Mouse (Mus musculus) midbrain, embryonic 11.5 days (tissue): ENCODE results near the gene Apc2. TPM values are rescaled to one million over a fixed set of nuclear protein-coding genes. Genes with fewer than 3 reads are reported as not detected.

Experiments
- ATAC-seq: fragments of 200-750 bp; cut with Nextera tagmentation; 2 replicates; pipeline ENCODE4 v1.8.0; 2017; ENCODE audit warnings: moderate TSS enrichment, moderate library complexity; ENCODE audit not compliant: low FRiP score
- DNase-seq: peaks from one replicate; pipeline ENCODE4 v3.0.0; 2015; ENCODE audit warnings: low spot score; ENCODE audit errors: missing footprints
- H3K27ac ChIP-seq: fragments of 300-500 bp; sonication (generic); 2 replicates; pipeline ENCODE4 v1.5.1; 2014; ENCODE audit warnings: low read depth, low read length
- H3K27me3 ChIP-seq: fragments of 300-500 bp; sonication (generic); 2 replicates; pipeline ENCODE4 v1.6.1; 2014; ENCODE audit warnings: mild to moderate bottlenecking, low read length, moderate library complexity, mixed read lengths; ENCODE audit not compliant: control insufficient read depth, insufficient read depth
- H3K36me3 ChIP-seq: fragments of 300-500 bp; sonication (generic); 2 replicates; pipeline ENCODE4 v1.6.1; 2014; ENCODE audit warnings: mild to moderate bottlenecking, low read length, moderate library complexity, mixed read lengths; ENCODE audit not compliant: control insufficient read depth, insufficient read depth
- H3K4me1 ChIP-seq: fragments of 300-500 bp; sonication (generic); 2 replicates; pipeline ENCODE4 v1.6.1; 2014; ENCODE audit warnings: low read length; ENCODE audit not compliant: control insufficient read depth, insufficient read depth
- H3K4me2 ChIP-seq: fragments of 300-500 bp; sonication (generic); 2 replicates; pipeline ENCODE4 v1.6.1; 2014; ENCODE audit warnings: mild to moderate bottlenecking, moderate library complexity
- H3K4me3 ChIP-seq: fragments of 300-500 bp; sonication (generic); 2 replicates; pipeline ENCODE4 v1.5.1; 2014; ENCODE audit warnings: low read depth, low read length
- H3K9ac ChIP-seq: fragments of 300-500 bp; sonication (generic); 2 replicates; pipeline ENCODE4 v1.6.1; 2014; ENCODE audit warnings: low read length
- H3K9me3 ChIP-seq: fragments of 300-500 bp; sonication (generic); 2 replicates; pipeline ENCODE4 v1.6.1; 2016; ENCODE audit warnings: low read length; ENCODE audit not compliant: control insufficient read depth
- WGBS: fragments of 180-500 bp; shearing (Covaris S2); extraction: QIAGEN DNeasy Blood & Tissue Kit; methylation state at CpG from one replicate; pipeline ENCODE4 v1.1.7; 2014; 5-methylcytosine and 5-hydroxymethylcytosine counted together
- polyA plus RNA-seq: library from polyadenylated mRNA; unstranded; fragments of >200 nt; fragmentation: Nextera tagmentation; extraction: Ambion mirVana; gene quantifications from 2 replicates; pipeline ENCODE4 v1.2.1, GENCODE M21; 2014

Gene Apc2
- polyA plus RNA-seq, 1 experiment from 2014 or later: 63.4 TPM

GRCm38 (mm10) chr10:80271870-80272585 lies 23.7 kb upstream of the Apc2 start:
- Histone ChIP-seq H3K4me1 (peaks cover 19% of the 10 kb centered on the region), H3K9me3 (no peaks in the 10 kb centered on the region), H3K4me3 (no peak overlapping the region), H3K9ac (no peak overlapping the region), H3K36me3 (peaks cover 13% of the 10 kb centered on the region), H3K27me3 (no peaks in the 10 kb centered on the region), H3K4me2 (no peak overlapping the region), H3K27ac (no peak overlapping the region)
- DNase-seq (no peak), ATAC-seq (no peak)
- WGBS: 89% methylated on average over 8 of the region's 8 CpGs

DNA sequence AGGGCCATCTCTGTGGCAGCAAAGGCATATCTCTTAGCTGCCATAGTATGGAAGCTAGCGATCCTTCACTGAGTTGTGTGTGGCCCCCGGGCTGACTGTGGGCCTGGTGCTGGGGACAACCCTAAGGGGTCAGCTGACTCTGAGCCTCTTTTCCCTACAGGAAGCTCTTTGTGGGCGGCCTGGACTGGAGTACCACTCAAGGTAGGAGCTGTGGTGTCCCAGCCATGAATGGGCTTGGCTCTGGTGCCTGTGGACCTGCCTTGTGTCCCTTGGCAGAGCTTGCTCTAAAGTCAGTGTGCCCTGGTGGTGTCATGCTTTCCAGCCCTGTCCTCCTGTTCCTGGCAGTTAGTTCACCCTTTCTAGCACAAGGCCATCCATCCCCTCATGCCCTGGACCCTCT lies 21.9 kb upstream of the Apc2 start:
- Histone ChIP-seq H3K9me3 (no peaks in the 10 kb centered on the region), H3K4me3 (no peak overlapping the region)
- ATAC-seq: no peak

DNA sequence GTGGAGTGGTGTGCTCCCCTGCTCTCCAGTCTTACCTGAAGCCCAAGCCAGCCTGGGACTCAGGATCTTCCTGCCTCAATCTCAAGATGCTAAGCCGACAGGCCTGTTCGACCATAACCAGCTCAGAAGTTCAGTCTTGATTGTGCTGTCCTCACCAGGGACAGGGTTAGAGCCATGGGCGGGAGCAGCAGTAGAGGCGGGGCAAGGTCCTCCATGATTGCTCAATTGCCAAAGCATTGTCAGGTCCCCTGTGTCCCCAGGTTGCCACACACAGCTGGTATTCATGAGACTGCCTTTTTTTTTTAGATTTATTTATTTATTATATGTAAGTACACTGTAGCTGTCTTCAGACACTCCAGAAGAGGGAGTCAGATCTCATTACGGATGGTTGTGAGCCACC lies 19.5 kb upstream of the Apc2 start:
- H3K4me2 ChIP-seq: no peak overlapping the region
- no peaks in the 10 kb centered on the region for H3K4me1 ChIP-seq
- WGBS: 89% methylated on average over 5 of the region's 5 CpGs
- no peak overlapping the region for H3K4me3 ChIP-seq
- H3K27me3 ChIP-seq: no peaks in the 10 kb centered on the region
- no peak overlapping the region for H3K27ac ChIP-seq
- no peak for DNase-seq
- H3K9ac ChIP-seq: no peak overlapping the region
- ATAC-seq: no peak
- no peaks in the 10 kb centered on the region for H3K9me3 ChIP-seq
- H3K36me3 ChIP-seq: peaks cover 37% of the 10 kb centered on the region

More for the DNA sequence above, 21.9 kb upstream of the Apc2 start:
- WGBS: 94% methylated on average over 3 of the region's 3 CpGs
- H3K36me3 ChIP-seq: peaks cover 28% of the 10 kb centered on the region
- H3K27ac ChIP-seq: no peak overlapping the region
- H3K9ac ChIP-seq: no peak overlapping the region
- no peak for DNase-seq
- H3K27me3 ChIP-seq: no peaks in the 10 kb centered on the region
- no peak overlapping the region for H3K4me2 ChIP-seq
- peaks cover 6% of the 10 kb centered on the region; the same call in 1 of the 2 replicates for H3K4me1 ChIP-seq

DNA sequence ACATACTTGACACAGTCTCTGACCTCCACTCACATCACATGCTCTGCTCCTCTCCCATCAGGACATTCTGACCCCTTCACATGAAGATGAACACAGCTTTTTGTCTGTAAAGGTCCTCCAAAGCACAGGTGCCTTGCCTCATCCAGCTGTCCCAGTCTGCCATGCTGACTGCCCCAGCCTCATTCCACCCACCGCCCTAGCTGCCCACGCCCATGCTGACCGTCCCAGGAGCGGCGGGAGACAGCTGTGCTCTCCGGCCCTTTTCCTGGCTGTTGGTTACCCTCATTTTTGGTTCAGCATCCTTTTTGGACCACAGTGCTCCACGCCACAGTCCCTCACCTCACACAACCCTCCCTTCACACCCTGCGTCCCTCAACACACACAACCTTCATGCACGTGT lies 17.4 kb upstream of the Apc2 start:
- ATAC-seq (no peak), DNase-seq (no peak)
- Histone ChIP-seq H3K9me3 (no peaks in the 10 kb centered on the region), H3K4me2 (no peak overlapping the region), H3K27ac (no peak overlapping the region), H3K4me1 (no peaks in the 10 kb centered on the region), H3K27me3 (no peaks in the 10 kb centered on the region), H3K36me3 (peaks cover 42% of the 10 kb centered on the region), H3K9ac (no peak overlapping the region), H3K4me3 (no peak overlapping the region)
- WGBS: 93% methylated on average over 9 of the region's 9 CpGs

- Histone ChIP-seq H3K36me3 (peaks cover 48% of the 10 kb centered on the region), H3K4me2 (no peak overlapping the region), H3K27me3 (no peaks in the 10 kb centered on the region), H3K9ac (no peak overlapping the region), H3K27ac (no peak overlapping the region), H3K4me3 (no peak overlapping the region), H3K9me3 (no peaks in the 10 kb centered on the region), H3K4me1 (no peaks in the 10 kb centered on the region)
- ATAC-seq (no peak), DNase-seq (no peak)
- WGBS: 92% methylated on average over 12 of the region's 12 CpGs
These were observed 16.5 kb upstream of the Apc2 start for GRCm38 (mm10) chr10:80279273-80279672.

DNA sequence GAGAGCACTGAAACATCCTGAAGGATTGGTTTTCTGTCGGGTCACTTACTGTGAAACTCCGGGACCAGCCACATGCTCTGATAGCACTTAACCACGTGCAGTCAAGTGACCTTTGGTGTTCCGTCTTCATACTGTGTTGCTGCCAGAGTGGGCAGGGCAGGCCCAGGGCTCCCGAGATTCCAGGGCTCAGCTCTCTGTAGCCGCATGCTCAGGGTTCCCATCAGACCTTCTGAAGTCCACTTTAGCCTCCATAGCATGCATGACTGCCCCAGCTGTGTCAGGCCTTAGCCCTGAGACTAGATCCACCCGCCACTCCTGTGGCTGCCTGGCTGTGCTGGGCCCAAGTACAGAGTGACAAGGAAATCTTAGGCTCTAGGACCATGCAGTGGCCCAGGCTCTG lies 14.5 kb upstream of the Apc2 start:
- Histone ChIP-seq H3K36me3 (peaks cover 57% of the 10 kb centered on the region), H3K9ac (no peak overlapping the region), H3K27me3 (no peaks in the 10 kb centered on the region), H3K4me1 (no peaks in the 10 kb centered on the region), H3K27ac (no peak overlapping the region), H3K4me2 (no peak overlapping the region), H3K4me3 (no peak overlapping the region), H3K9me3 (no peaks in the 10 kb centered on the region)
- ATAC-seq (no peak), DNase-seq (no peak)
- WGBS: 82% methylated on average over 7 of the region's 7 CpGs

- no peaks in the 10 kb centered on the region for H3K4me1 ChIP-seq
- no peaks in the 10 kb centered on the region for H3K27me3 ChIP-seq
- no peak overlapping the region for H3K9ac ChIP-seq
- H3K4me2 ChIP-seq: no peak overlapping the region
- 92% methylated on average over 8 of the region's 8 CpGs for WGBS
- H3K4me3 ChIP-seq: no peak overlapping the region
- ATAC-seq (no peak), DNase-seq (no peak)
- no peaks in the 10 kb centered on the region for H3K9me3 ChIP-seq
- H3K27ac ChIP-seq: no peak overlapping the region
- H3K36me3 ChIP-seq: peaks cover 54% of the 10 kb centered on the region
These were observed 13.8 kb upstream of the Apc2 start for GRCm38 (mm10) chr10:80281921-80282371.

DNA sequence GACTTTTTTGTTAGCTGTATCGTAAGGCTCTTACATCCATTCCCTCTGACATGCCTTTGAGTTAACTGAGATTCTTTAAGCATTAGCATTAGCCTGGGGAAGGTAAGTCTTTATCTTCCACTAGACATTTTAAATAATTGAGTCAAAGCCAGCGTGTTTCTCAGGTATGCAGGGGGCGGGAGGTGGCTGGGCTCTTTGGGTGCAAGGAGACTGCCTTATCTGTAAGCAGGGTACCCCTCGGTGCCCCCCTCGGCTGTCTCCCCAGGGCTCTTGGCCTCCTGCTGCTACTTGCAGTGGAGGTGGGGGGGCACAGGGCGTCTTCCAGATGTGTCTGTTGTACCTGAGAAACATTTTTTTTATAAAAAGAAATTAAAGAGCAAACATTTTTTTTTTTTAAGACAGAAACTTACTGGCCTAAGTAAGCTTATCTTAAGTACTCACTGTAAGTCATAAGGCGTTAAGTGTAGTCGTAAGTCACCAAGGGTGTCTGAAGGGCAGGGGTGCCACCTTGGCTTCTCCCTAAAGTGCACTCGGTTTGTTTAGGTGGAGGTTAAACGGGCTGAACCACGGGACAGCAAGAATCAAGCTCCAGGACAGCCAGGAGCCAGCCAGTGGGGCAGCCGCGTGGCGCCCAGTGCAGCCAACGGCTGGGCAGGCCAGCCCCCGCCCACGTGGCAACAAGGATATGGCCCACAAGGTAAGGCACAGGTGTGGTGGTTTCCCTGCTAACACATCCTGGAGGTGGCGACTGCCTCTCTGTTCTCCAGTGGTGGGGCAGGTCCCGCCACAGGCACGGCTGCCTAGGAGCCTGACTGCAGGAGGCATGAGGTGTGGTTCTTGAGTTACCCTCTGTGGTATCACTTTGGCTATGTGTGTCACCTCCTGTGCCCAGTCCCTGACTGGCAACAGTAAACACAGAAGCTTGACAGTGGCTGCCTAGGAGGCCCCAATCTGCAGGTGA lies 13.0 kb upstream of the Apc2 start:
- no peak for ATAC-seq
- WGBS: 92% methylated on average over 20 of the region's 20 CpGs

More for the DNA sequence above, 13.0 kb upstream of the Apc2 start:
- Histone ChIP-seq H3K9me3 (no peaks in the 10 kb centered on the region), H3K27me3 (no peaks in the 10 kb centered on the region), H3K36me3 (peaks cover 49% of the 10 kb centered on the region), H3K4me1 (no peaks in the 10 kb centered on the region), H3K4me2 (no peak overlapping the region), H3K9ac (no peak overlapping the region), H3K27ac (no peak overlapping the region), H3K4me3 (no peak overlapping the region)
- DNase-seq: no peak
